Mouse (Mus musculus) left cerebral cortex, postnatal 4 days (tissue): ENCODE measurements around the gene Pappa. TPM values are rescaled to one million over a fixed set of nuclear protein-coding genes. Genes with fewer than 3 reads are reported as not detected.

Experiments
- DNase-seq: peaks from one replicate; pipeline ENCODE4 v3.0.0-alpha.2; 2022
- intact Hi-C: fragments of 180-260 bp; cut with DNase I; formaldehyde crosslinking; loops from one replicate; pipeline ENCODE4 v1.15.1; 2025
- total RNA-seq, 2 experiments: library from RNA; stranded (reverse); gene quantifications; 2 replicates each; pipeline ENCODE4 v1.2.3; 2021

Pappa gene
- total RNA-seq, result under 1 TPM; 0.18 to 0.62 TPM

DNA sequence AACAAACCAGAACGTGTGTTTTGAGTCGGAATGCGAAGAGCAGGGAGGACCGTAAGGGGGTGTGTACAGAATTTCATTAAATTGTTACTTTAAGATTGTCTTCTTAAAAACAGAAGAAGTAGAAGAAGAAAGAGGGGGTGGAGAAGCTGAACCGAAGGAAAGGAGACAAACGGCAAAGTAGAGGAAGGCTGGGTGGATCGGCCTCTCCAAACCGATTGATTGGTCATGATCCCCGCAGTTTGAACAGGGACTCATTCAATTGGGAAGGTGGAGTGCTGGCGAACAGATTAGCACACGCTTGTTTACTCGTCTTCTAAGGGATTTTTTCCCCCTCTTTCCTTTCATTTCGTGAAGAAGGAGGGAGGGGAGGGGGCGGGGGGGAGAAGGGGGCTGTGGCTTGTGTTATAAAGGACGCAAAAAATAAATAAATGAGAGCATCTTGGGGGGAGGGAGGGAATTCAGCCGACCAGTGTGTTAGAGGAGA lies at the start of gene Pappa:
TSS of gene Pappa (plus strand) at position 434 of the 484 bp plus-strand sequence.
- DNase-seq, result no peak
- intact Hi-C loops, result loop anchor here (10.0 kb wide), 2 partner anchors 371 to 461 kb away; no protein-coding TSS in a partner anchor

DNA sequence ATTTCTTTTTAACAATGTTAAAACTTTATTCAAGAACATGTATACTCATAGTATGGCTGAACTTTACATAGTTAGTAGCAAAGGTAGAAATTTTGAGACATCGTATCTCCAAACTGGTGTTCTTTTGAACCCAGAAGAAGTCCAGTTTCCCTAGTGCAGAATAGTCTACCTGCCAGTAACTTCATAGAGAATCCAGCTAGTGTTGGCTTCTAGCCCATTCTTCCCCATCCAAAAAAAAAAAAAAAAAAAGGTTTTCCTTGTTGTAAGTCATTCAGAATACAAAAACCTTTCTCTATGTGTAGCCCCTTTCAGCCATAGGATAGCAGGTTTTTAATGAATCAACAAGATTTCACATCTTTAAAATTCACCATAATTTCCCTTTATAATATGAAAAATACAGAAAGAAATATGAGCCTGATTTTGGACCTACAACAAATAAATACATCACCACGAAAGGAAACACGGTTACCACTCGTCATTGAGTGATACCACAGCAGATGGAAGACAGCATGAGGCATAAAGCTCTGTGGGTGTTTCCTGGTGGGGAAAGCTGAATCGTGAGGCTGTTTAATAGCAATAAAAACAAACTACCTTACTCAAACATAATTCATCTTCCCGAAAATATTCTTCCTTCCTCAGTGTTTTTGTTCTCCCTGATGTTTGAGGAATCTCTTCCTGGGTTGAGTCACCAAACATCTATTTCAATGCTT lies 45.9 kb upstream of the Pappa start:
- DNase-seq, result no peak
- intact Hi-C loops, result no loop called here

DNA sequence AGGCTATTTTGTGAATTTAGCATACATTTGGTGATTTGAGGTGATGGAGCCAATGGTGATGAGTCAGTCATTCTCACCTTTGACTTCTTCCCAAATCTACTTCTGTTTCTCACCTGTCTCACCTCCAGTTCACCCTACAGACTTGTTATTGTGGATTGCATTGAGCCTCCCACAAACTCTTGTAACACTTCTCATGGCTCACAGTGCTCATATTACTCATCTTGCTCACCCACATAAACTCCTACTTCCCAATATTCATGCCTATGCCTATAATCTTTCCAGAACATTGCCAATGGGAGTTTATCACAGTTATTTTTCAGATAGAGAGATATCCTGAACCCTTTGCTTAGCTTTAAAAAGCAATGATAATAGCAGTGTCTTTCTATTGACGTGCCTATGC lies 37.1 kb upstream of the Pappa start:
- no peak for DNase-seq
- intact Hi-C loops, result no loop called here

- intact Hi-C loops, result no loop called here
- DNase-seq, result no peak
Measured at GRCm38 (mm10) chr4:65087592-65087991, 36.4 kb upstream of the Pappa start.

GRCm38 (mm10) chr4:65092191-65092590 lies 31.8 kb upstream of the Pappa start:
- peak; percentile 19 for DNase-seq
- intact Hi-C loops, result no loop called here

GRCm38 (mm10) chr4:65120329-65120728 lies 3.6 kb upstream of the Pappa start:
- no peak for DNase-seq
- intact Hi-C loops, result loop anchor here (10.0 kb wide), 2 partner anchors 374 to 464 kb away; no protein-coding TSS in a partner anchor

DNA sequence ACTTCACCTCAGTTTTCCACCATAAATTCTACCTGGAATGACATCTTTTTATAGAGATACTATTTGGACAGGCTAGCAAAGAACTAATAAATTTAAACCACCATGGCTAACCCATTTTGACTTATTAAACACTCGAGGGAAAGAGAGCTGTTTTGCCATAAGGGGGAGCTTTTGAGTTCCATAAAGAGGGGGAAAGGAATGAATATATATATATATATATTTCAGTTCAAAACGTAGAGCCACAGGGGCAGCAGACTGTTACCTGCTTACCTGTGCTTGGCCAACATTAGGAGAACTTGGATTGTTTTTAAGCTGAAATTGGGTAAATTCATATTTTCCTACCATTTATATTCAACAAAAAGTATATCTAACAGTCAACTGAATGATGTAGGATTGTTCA lies 1.1 kb upstream of the Pappa start:
- intact Hi-C loops, result loop anchor here (10.0 kb wide), 2 partner anchors 372 to 462 kb away; no protein-coding TSS in a partner anchor
- no peak for DNase-seq

GRCm38 (mm10) chr4:65124369-65125151 lies 586 bp downstream of the Pappa start:
- intact Hi-C loops, result loop anchor here (10.0 kb wide), 2 partner anchors 370 to 460 kb away; no protein-coding TSS in a partner anchor
- peak; percentile 8 for DNase-seq

- intact Hi-C loops, result loop anchor here (10.0 kb wide), 2 partner anchors 369 to 459 kb away; no protein-coding TSS in a partner anchor
- DNase-seq, result peak; percentile 23
Measured at GRCm38 (mm10) chr4:65125341-65126332, 1.7 kb downstream of the Pappa start.

GRCm38 (mm10) chr4:65126451-65127290 lies 2.7 kb downstream of the Pappa start:
- DNase-seq, result peak; percentile 79
- intact Hi-C loops, result loop anchor here (10.0 kb wide), 2 partner anchors 368 to 458 kb away; no protein-coding TSS in a partner anchor

GRCm38 (mm10) chr4:65127291-65127590 lies 3.3 kb downstream of the Pappa start:
- peak; percentile 13 for DNase-seq
- intact Hi-C loops, result loop anchor here (10.0 kb wide), 2 partner anchors 368 to 458 kb away; no protein-coding TSS in a partner anchor

DNA sequence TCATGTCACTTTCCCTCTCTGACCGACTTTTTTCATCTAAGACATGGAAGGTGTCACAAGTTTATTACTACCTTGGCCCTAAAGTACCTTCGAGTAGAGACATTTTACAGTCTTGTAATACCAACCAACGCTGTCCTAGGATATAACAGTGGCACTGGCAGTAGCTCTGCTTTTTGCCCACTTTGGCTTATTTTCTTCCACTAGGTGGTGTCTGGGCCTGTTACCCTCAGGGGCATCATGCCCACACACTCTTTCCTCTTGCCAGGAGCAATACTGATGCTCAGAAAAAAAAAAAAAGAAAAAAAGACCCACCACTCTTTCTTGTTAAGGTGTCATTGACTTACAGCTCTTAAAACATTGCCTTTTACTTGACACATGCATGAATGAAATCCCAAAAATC lies 8.7 kb downstream of the Pappa start:
- DNase-seq, result no peak
- intact Hi-C loops, result no loop called here

DNA sequence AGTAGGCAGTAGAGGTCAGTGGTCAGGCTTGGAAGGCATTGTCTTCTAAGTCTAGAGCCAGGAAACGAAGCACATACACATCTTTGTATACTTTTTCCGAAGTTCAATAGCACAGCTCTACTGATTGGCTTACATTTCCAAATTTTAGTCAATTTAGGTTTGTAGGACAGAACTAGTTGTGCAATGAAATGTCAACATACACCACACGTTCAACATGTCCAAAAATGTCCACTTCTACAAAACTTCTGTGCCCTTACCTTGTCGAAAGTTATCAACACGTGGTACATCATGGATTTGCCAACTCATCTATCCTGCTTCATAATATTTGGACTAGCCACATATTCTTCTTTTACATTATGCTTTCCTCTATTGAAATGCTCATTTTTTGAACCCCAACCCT lies 10.4 kb downstream of the Pappa start:
- intact Hi-C loops, result no loop called here
- no peak for DNase-seq

DNA sequence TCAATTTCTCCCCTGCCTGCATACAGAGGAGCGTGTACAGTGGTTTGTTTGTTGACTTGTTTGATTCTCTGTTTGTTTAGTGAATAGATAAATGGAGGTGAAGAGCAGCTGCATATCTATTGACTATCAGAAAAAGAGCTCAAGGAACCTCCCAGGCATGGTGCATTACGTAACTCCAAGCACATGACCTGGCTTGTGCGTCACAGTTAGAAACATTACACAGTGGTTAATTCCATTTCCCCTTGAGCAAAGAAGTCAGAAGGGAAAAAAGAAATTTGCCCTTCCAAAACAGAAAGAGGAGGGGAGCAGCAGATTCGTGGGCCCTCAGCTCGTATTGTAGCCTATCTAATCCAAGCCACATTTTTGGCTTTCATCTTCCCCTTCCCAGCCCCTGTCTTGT lies 11.1 kb downstream of the Pappa start:
- intact Hi-C loops, result no loop called here
- DNase-seq, result no peak

- intact Hi-C loops, result no loop called here
Measured at GRCm38 (mm10) chr4:65136541-65136940, 12.6 kb downstream of the Pappa start.

GRCm38 (mm10) chr4:65146936-65147335 lies 23.0 kb downstream of the Pappa start:
- intact Hi-C loops, result no loop called here
- DNase-seq, result no peak

More at GRCm38 (mm10) chr4:65136541-65136940, 12.6 kb downstream of the Pappa start:
- DNase-seq, result no peak

DNA sequence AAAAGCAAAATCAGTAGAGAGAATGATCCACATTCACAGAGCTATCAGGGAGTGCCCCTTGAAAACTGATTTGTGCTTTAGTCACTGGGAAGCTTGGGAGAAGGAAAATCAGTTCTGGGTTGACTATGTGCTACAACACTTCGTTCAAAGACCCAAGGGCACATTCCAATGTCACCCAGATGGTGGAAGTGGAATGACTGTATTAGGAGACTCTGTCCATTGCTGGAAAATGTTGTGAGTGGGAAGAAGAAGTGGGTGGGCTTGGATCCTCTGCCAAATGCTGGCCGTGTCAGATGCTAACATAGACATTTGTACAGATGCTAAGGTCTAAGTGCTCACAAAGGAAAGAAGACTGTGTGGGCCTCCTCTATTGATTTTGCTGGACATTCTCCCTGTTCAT lies 29.6 kb downstream of the Pappa start:
- intact Hi-C loops, result no loop called here
- no peak for DNase-seq

- DNase-seq, result no peak
- intact Hi-C loops, result no loop called here
Measured at GRCm38 (mm10) chr4:65156231-65156630, 32.3 kb downstream of the Pappa start.

- intact Hi-C loops, result no loop called here
- no peak for DNase-seq
Measured at GRCm38 (mm10) chr4:65158651-65159050, 34.7 kb downstream of the Pappa start.
